In genomic region chr11:53000226-53000625, GRCm38 (mm10) we compare ENCODE assay signal across 32 mouse cellular contexts.
"Had no signal": no experiment of that assay in that cellular context is flagged by ENCODE, and none has a peak within 500 bp of the region (broad histone marks: within the 10 kb centered on the region; RNA-seq: fewer than 3 reads in every experiment).

No protein-coding gene starts in this region.

- DNase-seq: heart, postnatal 14 days; heart, postnatal 36 days; heart, postnatal 4 days; kidney, adult 11 months; kidney, adult 18-20 months; kidney, adult 2 months; kidney, adult 8-10 months; kidney, adult 9 months; kidney, postnatal 10 days; kidney, postnatal 14 days; kidney, postnatal 25 days; kidney, postnatal 36 days; kidney, postnatal 4 days; layer of hippocampus, adult 9-11 months; layer of hippocampus, postnatal 36 days had no signal

- H3K27ac ChIP-seq: heart, embryonic 15.5 days; hindbrain, embryonic 10.5 days; hindbrain, embryonic 12.5 days; hindbrain, embryonic 13.5 days; hindbrain, embryonic 14.5 days; hindbrain, embryonic 15.5 days; hindbrain, postnatal 0 days; intestine, embryonic 15.5 days; kidney, embryonic 15.5 days; kidney, postnatal 0 days; layer of hippocampus, adult 2 months; left cerebral cortex, adult 2 months had no signal

- H3K9ac ChIP-seq: heart, embryonic 15.5 days; hindbrain, embryonic 12.5 days; hindbrain, embryonic 13.5 days; hindbrain, embryonic 14.5 days; hindbrain, embryonic 15.5 days; intestine, embryonic 15.5 days; kidney, embryonic 15.5 days had no signal

- H3K4me3 ChIP-seq: heart, embryonic 15.5 days; hindbrain, embryonic 10.5 days; hindbrain, embryonic 12.5 days; hindbrain, embryonic 13.5 days; hindbrain, embryonic 15.5 days; intestine, embryonic 15.5 days; kidney, embryonic 15.5 days; layer of hippocampus, adult 2 months; left cerebral cortex, adult 2 months had no signal

- ATAC-seq: hindbrain, embryonic 16.5 days; hindbrain, postnatal 0 days; inflammation-experienced regulatory T-cells, adult 6 months; intestine, embryonic 15.5 days; intestine, embryonic 16.5 days; intestine, postnatal 0 days had no signal

- H3K4me2 ChIP-seq: heart, embryonic 11.5 days; heart, embryonic 15.5 days; hindbrain, embryonic 12.5 days; hindbrain, embryonic 13.5 days; hindbrain, embryonic 14.5 days; hindbrain, embryonic 15.5 days; intestine, embryonic 15.5 days; kidney, embryonic 15.5 days had no signal

- H3K9me3 ChIP-seq: heart, embryonic 15.5 days; hindbrain, embryonic 10.5 days; hindbrain, embryonic 12.5 days; hindbrain, embryonic 13.5 days; hindbrain, embryonic 15.5 days; intestine, embryonic 15.5 days had no signal

- H3K36me3 ChIP-seq: heart, embryonic 15.5 days; hindbrain, embryonic 10.5 days; hindbrain, embryonic 12.5 days; hindbrain, embryonic 13.5 days; hindbrain, embryonic 15.5 days; intestine, embryonic 15.5 days; kidney, embryonic 15.5 days had no signal

- H3K4me1 ChIP-seq: heart, embryonic 15.5 days; hindbrain, embryonic 10.5 days; intestine, embryonic 15.5 days had no signal

- H3K27me3 ChIP-seq: heart, embryonic 15.5 days; hindbrain, embryonic 12.5 days; hindbrain, embryonic 13.5 days; hindbrain, embryonic 15.5 days; intestine, embryonic 15.5 days had no signal
